Mouse (Mus musculus): ENCODE measurements around the gene Ccdc36.

Gene Ccdc36

DNA sequence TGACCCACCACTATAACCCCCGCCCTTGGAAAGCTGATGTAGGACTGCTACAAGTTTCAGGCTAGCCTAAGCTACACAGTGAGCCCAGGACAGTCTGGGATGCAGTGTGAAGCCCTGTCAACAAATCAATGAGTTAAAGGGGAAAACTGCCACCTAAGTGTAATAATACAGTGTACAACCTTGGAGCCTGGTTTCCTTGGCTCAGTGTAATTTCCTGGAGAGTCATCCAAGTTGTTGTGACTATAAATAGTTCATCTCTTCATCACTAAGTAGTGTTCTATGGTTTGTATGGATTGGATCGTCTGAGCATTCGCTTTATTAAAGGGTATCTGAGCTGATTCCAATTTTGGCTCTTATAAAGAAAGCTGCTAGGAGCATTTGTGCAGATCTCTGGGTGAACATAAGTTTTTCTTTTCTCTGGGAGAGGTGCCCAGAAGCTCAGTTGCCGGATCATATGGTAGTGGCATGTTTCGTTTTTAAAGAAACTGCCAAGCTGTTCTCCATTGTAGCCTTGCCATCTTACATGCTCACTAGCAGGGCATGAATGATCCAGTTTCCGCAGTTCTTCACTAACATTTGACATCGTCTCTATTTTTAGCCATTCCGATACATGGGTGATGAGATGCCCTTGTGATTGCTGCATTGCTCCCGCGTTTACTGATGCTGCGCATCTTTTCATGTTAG lies 13.1 kb upstream of the Ccdc36 start:
- DNase-seq = no peak

DNA sequence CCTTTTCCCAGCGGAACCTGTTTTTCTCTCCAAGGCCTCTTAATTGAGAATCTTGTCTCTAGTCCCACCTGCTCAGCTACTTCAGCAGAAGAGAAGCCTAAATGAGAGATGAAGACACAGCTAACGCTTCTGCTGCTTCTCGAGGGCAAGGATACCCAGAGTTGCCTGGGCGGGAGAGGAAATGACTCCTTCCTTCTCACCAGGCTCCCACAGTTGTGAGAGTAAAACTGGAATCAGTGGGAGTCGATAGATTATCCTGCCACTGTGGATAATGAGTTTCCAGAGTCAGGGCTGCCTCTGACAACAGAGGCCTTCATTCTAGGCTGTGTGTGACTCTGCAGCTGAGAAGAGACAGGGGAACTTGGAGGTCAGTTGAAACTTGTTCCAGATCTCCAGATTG lies 12.2 kb upstream of the Ccdc36 start:
- DNase-seq = no peak

DNA sequence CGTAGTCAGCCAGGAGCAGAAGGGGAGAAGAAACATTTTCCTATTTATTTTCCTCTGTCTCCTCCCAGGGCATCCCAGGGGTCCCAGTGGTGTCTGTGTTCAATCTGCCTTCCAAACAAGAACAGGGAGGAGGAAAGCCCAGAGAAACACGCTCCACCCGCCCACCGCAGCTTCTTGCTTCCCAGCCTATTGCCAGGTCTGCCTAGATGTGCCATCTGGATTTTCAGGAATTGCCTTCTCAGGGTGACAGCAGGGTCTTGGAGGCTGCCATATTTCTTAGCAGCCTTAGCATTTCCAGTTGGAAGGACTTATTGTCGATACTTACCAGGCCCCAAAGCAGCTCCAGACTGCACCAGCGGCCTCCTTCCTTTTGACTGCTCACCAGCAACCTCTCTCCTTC lies 10.9 kb upstream of the Ccdc36 start:
- DNase-seq = no peak

GRCm38 (mm10) chr9:108436182-108436581 lies 7.9 kb upstream of the Ccdc36 start, which contains the start of gene BC048562:
Gene BC048562 (plus strand): TSS chr9:108436482.
- DNase-seq = no peak

- DNase-seq = no peak
These were observed 3.3 kb upstream of the Ccdc36 start for GRCm38 (mm10) chr9:108431431-108432067.

DNA sequence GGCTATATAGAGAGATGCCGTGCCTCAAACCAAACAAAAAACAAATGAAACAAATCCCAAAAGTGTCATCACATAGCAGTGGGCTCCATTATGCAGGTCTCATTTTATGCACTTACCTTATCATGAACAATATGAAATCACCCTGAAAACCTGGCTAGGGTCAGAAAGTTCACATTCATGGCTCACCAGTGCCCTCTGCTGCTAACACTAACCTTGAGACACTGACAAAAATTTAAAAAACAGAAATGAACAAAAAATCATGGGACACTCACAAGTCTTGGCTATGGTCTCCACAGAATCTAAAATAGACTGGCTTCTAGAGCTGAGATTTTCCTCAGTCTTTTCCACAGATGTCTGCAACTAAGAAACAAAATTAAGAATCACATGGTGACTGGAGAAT lies 16.1 kb downstream of the Ccdc36 start:
- peak in 1 of 2 experiments; percentile 21 for DNase-seq

GRCm38 (mm10) chr9:108411381-108411942 lies 16.8 kb downstream of the Ccdc36 start:
- DNase-seq = no peak

DNA sequence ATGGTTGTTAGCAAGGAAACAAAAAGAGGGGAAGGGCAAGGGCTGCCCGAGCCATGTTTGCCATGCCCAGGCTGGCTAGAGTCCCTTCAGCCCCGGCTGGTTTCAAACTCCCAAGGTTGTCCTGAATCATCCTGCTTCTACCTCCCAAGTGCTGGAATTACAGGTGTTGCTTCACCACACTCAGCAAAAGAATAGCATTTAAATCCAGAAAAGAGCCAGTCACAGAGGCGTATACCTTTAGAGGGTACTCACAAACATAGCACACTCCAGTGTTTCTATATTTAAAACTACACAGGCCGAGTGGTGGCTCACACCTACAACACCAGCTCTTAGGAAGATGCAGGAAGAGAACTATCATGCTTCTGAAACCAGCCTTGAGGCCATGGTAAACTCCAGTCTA lies 18.7 kb downstream of the Ccdc36 start:
- no peak for DNase-seq

GRCm38 (mm10) chr9:108404451-108404850 lies 23.8 kb downstream of the Ccdc36 start:
- DNase-seq = no peak

DNA sequence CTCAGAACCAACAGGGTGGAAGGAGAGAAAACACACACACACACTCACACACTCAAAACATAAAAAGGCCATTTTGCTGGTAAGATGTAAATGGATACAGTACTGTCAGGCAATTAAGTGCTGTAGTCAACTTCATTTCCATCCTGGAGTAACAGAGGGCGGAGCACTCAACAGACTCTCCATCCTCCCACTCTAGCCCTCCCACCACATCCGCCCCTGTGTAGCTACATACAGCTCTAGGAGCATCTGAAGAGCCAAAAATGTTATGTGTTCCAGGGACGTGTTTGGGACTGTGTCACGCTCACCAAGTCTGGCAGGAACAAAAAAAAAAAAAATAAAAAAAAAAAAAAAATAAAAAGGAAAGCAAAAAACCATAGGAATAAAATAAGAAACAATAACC lies 25.2 kb downstream of the Ccdc36 start:
- DNase-seq = no peak

GRCm38 (mm10) chr9:108401186-108401960 lies 26.9 kb downstream of the Ccdc36 start:
- DNase-seq = no peak

DNA sequence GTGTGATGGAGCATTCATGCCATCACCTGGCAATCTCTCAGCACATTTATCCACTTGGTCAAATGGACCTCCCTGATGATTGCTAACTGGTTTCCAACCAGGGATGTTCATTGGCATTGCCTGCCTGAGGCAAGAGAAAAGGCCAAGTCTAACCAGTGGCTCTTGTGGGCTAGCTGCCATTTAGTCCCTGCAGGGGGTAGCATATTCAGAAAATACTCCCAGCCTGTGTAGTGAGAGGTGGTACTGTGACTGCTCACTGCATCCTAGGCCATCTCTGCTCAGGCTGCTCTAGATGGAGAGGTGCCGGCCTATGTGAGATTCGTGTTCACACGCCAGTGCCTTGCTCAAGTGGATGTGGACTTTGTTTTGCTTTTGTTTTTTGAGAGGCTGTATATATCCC lies 30.0 kb downstream of the Ccdc36 start:
- no peak for DNase-seq

DNA sequence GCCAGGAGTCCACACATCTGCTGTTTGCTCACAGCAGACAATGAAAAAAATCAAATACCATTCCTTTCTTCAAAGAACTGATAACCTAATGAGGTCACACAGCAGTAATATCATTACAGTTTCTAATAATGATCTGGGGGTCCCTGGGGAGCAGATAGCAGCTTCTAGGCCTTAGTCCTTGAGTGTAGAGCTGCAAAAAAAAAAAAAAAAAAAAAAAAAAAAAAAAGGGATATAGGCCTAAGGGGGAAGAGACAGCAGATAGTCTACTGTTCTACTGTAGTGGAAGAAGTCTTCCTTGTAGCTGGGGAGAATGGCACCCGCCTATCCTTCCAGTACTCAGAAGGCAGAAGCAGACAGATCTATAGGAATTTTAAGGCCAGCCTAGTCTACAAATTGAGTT lies 32.9 kb downstream of the Ccdc36 start:
- no peak for DNase-seq

DNA sequence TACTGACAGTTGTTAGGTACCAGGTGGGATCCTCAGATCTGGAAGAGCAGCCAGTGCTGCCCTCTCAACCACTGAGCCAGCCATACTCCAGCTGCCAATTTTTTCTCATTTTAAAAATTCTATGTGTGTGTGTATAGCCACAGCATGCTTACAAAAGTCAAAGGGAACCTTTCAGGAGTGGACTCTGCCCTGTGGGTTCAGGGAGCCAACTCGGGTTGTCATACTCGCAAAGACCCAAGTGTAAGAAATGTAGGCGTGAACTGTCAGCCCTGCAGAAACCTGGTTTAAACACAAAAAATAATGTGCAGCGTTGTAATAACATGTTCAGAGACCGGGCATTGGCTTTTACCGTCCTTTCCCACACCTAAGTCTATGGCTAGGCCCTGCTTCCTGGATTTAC lies 34.1 kb downstream of the Ccdc36 start:
- no peak for DNase-seq

- no peak for DNase-seq
These were observed 35.6 kb downstream of the Ccdc36 start, which contains the start of gene 1700102P08Rik for GRCm38 (mm10) chr9:108392676-108393075. Gene 1700102P08Rik (plus strand): TSS chr9:108392805.

DNA sequence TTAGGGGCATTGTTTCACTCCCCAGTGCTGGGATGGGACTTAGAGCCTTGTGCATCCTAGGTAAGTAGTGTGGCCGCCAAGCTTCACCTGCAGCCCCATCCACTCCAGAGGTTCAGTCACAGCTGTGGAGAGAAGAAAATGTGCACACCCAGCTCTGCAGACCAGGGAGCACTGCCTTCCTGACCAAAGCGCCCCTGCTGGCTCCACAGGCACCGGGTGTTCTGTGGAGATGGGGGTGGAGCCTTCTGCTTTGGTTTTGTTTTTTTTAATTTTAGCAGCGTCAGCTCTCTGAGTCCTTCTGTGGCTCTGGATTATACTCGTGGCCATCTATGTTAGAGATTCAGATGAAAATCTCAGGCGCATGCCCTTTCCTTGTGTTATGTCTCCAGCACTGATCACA lies 39.1 kb downstream of the Ccdc36 start:
- DNase-seq = no peak

GRCm38 (mm10) chr9:108388601-108389000 lies 39.7 kb downstream of the Ccdc36 start:
- no peak for DNase-seq

- no peak for DNase-seq
These were observed 41.5 kb downstream of the Ccdc36 start for GRCm38 (mm10) chr9:108386816-108387215.

DNA sequence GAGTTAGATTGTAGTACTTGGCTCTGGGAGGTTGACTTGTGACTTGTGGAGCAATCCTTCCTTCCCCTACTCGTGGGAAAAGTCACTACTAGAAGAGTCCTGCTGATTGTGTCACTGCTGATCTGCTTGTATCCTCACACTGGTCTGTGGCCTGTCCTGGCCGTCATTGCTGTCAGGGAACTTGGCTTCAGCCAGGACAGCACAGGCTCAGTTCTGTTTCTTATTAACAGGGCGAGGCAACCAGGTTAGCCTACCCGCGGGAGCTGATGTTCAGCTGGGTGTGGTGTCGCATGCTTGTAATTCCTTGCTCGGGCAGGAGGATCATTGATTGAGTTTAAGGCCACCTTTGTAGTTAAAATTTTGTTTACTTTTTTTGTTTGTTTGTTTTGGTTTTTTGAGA lies 43.3 kb downstream of the Ccdc36 start:
- DNase-seq = no peak

DNA sequence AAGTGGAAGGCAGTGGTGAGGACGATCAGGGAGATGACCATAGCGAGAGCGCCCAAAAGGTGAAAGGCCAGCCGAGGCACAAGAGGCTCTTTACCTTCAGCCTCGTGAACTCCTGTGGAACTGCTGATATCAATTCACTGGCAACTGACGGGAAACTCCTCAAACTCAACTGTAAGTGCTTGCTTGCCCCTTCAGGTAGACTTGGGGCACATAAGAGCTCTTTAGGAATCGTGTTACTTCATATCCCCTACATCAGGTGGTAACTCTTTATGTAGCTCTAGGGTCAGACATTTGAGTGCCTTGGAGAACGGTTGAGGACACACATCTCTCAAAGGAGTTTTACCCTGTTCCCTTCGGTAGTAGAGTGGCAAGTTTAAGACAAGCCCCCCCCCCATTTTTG lies 46.9 kb downstream of the Ccdc36 start:
- DNase-seq = no peak

DNA sequence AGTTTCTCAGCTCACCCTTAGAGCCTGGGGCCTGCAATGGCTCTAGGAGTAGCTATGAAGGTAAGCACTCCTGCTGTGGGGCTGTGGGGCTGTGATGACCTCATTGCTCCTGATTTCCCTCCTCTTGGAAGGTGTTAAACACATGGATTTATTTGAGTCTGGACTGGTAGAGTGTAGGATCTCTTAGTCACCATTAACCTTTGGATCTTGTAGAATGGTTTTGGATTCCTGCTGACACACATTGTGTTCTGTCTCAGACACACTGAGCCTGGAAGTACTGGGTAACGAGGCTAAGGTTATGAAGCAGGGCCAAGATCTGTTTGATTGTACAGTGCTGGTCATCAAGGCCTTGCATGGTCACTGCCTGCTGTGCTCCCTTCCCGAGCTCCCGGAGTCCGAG lies 49.0 kb downstream of the Ccdc36 start:
- DNase-seq = no peak

- no peak for DNase-seq
These were observed 49.5 kb downstream of the Ccdc36 start for GRCm38 (mm10) chr9:108378736-108379135.

GRCm38 (mm10) chr9:108378234-108378633 lies 50.0 kb downstream of the Ccdc36 start:
- no peak for DNase-seq

All from spleen, adult 18-20 months (tissue).